Comparison of ENCODE assay signal across 9 mouse cellular contexts in the genomic region with DNA sequence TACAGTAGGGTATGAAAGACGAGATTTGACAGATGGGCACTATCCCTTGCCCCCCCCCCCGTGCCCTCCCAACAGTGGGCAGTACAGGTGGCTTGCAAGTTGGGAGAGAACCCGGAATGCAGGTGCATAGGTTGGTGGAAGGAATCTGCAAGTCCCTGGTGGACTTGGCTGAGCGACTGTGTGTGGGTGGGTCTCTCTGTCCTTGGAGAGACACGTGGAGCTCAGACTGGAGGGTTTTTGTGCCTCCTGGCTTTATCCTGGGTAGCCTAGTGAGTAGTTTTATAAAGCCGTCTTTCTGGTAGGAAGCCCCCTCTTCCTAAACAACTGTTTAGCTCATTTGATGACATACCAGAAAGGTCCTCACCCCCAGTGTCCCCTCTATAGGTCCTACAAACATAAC. TPM values are rescaled to one million over a fixed set of nuclear protein-coding genes. Genes with fewer than 3 reads are reported as not detected.
A peak's percentile ranks its signal among the peaks of the same experiment; 100 is the strongest.
DNase-seq lines count a peak whose midpoint lies in the region; ATAC-seq and TF ChIP-seq lines count a peak whose summit lies in the region.
"Had no signal": no experiment of that assay in that cellular context is flagged by ENCODE, and none has a peak within 500 bp of the region (broad histone marks: within the 10 kb centered on the region; RNA-seq: fewer than 3 reads in every experiment).

No protein-coding gene starts in this region.

- no peak for TF ChIP-seq EP300 in CH12.LX (IDR thresholded peaks at IDR 0.05; ENCODE audit: low read length)

- no peak for ATAC-seq in heart, embryonic 13.5 days (ENCODE audit: extremely low read depth, insufficient number of reproducible peaks, low FRiP score, low TSS enrichment)
- ATAC-seq in limb, embryonic 11.5 days (ENCODE audit: insufficient number of reproducible peaks, low FRiP score, low TSS enrichment, low read depth): no peak
- no peak for ATAC-seq in stomach, embryonic 14.5 days (ENCODE audit: insufficient number of reproducible peaks, insufficient read depth, low FRiP score, low read depth)
- ATAC-seq in monocyte, adult 5-6 weeks (replicated peaks; ENCODE audit: insufficient number of reproducible peaks, low FRiP score, low TSS enrichment, poor library complexity, severe bottlenecking): no peak
- ATAC-seq in inflammation-experienced regulatory T-cells, adult 6 months: no peak
- ATAC-seq: Patski had no signal

- peak overlapping the region; percentile 95 for H3K9ac ChIP-seq in heart, embryonic 13.5 days
- H3K9ac ChIP-seq in CH12.LX (ENCODE audit: insufficient read depth, low read depth): peak overlapping the region; percentile 86
- H3K9ac ChIP-seq in limb, embryonic 11.5 days (ENCODE audit: low read length): no peak overlapping the region; the same call in 1 of the 2 replicates
- H3K9ac ChIP-seq in stomach, embryonic 14.5 days (replicated peaks; ENCODE audit: low read depth, low read length): peak overlapping the region; percentile 87; the same call in 1 of the 2 replicates

- TF ChIP-seq RAD21 in CH12.LX (IDR thresholded peaks at IDR 0.05; ENCODE audit: low read depth, low read length): no peak

- intact Hi-C loops in heart, postnatal 25 days (cut with DNase I): loop anchor here (2.0 to 10.0 kb wide), 3 partner anchors 14 to 636 kb away; no protein-coding TSS in a partner anchor

- H3K79me2 ChIP-seq in CH12.LX (replicated peaks; ENCODE audit: control insufficient read depth, extremely low read depth, insufficient read depth, poor library complexity, severe bottlenecking): peaks cover 48% of the 10 kb centered on the region

- in situ Hi-C loops in CH12.LX (cut with MboI; ENCODE audit: low pct_ligation_motif_present, low pct_unique_long_range_greater_than_20kb, low sequenced_read_pairs): loop anchor here (5.0 to 10.0 kb wide), 4 partner anchors 103 to 736 kb away; no protein-coding TSS in a partner anchor

- no peak for TF ChIP-seq CTCF in CH12.LX (conservative IDR thresholded peaks at IDR 0.05 in 1 of 2, IDR thresholded peaks at IDR 0.05 in 1 of 2; ENCODE audit: low read depth in 2 of 2, low read length in 2 of 2)
- no peak for TF ChIP-seq CTCF in embryonic fibroblast, embryonic 13.5 days (IDR thresholded peaks at IDR 0.05; ENCODE audit: borderline replicate concordance, insufficient read depth, low read length)

- dilution Hi-C loops in CH12.LX (cut with MboI; ENCODE audit: extremely low pct_ligation_motif_present, extremely low pct_unique_long_range_greater_than_20kb, low sequenced_read_pairs): no loop called here

- peaks cover 46% of the 10 kb centered on the region for H3K4me1 ChIP-seq in heart, embryonic 13.5 days
- peaks cover 4 to 51% of the 10 kb centered on the region in 2 experiments for H3K4me1 ChIP-seq in CH12.LX (ENCODE audit: control insufficient read depth in 1 of 2, insufficient read depth in 2 of 2)
- H3K4me1 ChIP-seq in embryonic fibroblast, embryonic 13.5 days (ENCODE audit: control insufficient read depth, insufficient read depth, low read length): peaks cover 3% of the 10 kb centered on the region; the same call in 1 of the 2 replicates
- H3K4me1 ChIP-seq in limb, embryonic 11.5 days (ENCODE audit: control insufficient read depth, insufficient read depth, low read length): peaks cover 20% of the 10 kb centered on the region
- H3K4me1 ChIP-seq in stomach, embryonic 14.5 days (ENCODE audit: control insufficient read depth, insufficient read depth, low read length): peaks cover 19% of the 10 kb centered on the region; the same call in 1 of the 2 replicates

- no peaks in the 10 kb centered on the region for H3K27me3 ChIP-seq in heart, embryonic 13.5 days (replicated peaks)
- no peaks in the 10 kb centered on the region for H3K27me3 ChIP-seq in CH12.LX (replicated peaks)
- no peaks in the 10 kb centered on the region for H3K27me3 ChIP-seq in limb, embryonic 11.5 days (ENCODE audit: control insufficient read depth, insufficient read depth, low read length)
- H3K27me3 ChIP-seq in stomach, embryonic 14.5 days (ENCODE audit: control insufficient read depth, insufficient read depth, low read length): no peaks in the 10 kb centered on the region
- H3K27me3 ChIP-seq: Patski had no signal

- peak overlapping the region; percentile 86 for H3K4me2 ChIP-seq in heart, embryonic 13.5 days
- peak overlapping the region; percentile 86 for H3K4me2 ChIP-seq in CH12.LX (ENCODE audit: insufficient read depth, low read depth, poor library complexity, severe bottlenecking)
- H3K4me2 ChIP-seq in limb, embryonic 11.5 days (ENCODE audit: low read depth, severe bottlenecking): peak overlapping the region; percentile 96
- peak overlapping the region; percentile 98 for H3K4me2 ChIP-seq in stomach, embryonic 14.5 days (replicated peaks; ENCODE audit: low read depth, low read length)

- peaks cover 18% of the 10 kb centered on the region for H3K36me3 ChIP-seq in heart, embryonic 13.5 days
- H3K36me3 ChIP-seq in CH12.LX (replicated peaks in 1 of 2; ENCODE audit: control insufficient read depth in 1 of 2, insufficient read depth in 1 of 2, low read length in 1 of 2): peaks cover 15 to 41% of the 10 kb centered on the region in 2 experiments
- H3K36me3 ChIP-seq in limb, embryonic 11.5 days (ENCODE audit: control insufficient read depth, insufficient read depth, low read length): no peaks in the 10 kb centered on the region
- H3K36me3 ChIP-seq in stomach, embryonic 14.5 days (ENCODE audit: control insufficient read depth, insufficient read depth, low read length): no peaks in the 10 kb centered on the region

- TF ChIP-seq POLR2A in CH12.LX (IDR thresholded peaks at IDR 0.05; ENCODE audit: low read depth, low read length): no peak
- TF ChIP-seq POLR2A in embryonic fibroblast, embryonic 13.5 days (IDR thresholded peaks at IDR 0.05; ENCODE audit: low read depth, low read length): no peak

- no peak for DNase-seq in heart, postnatal 25 days (ENCODE audit: low spot score)
- DNase-seq in CH12.LX (ENCODE audit: extremely low read depth): no peak
- DNase-seq in limb, embryonic 11.5 days (ENCODE audit: low spot score): peak; percentile 34

- H3K9me3 ChIP-seq in heart, embryonic 13.5 days: no peaks in the 10 kb centered on the region
- H3K9me3 ChIP-seq in CH12.LX (replicated peaks; ENCODE audit: low read length): no peaks in the 10 kb centered on the region
- no peaks in the 10 kb centered on the region for H3K9me3 ChIP-seq in limb, embryonic 11.5 days (ENCODE audit: control insufficient read depth, low read length)
- H3K9me3 ChIP-seq in stomach, embryonic 14.5 days (ENCODE audit: control insufficient read depth, low read depth, low read length): no peaks in the 10 kb centered on the region

- peak overlapping the region; percentile 99; the same call in 1 of the 2 replicates for H3K27ac ChIP-seq in heart, embryonic 13.5 days (replicated peaks)
- no peak overlapping the region for H3K27ac ChIP-seq in CH12.LX (ENCODE audit: insufficient read depth, low read depth)
- no peak overlapping the region for H3K27ac ChIP-seq in embryonic fibroblast, embryonic 13.5 days (ENCODE audit: insufficient read depth, low read length)
- H3K27ac ChIP-seq in limb, embryonic 11.5 days (replicated peaks; ENCODE audit: low read depth, low read length): no peak overlapping the region
- no peak overlapping the region for H3K27ac ChIP-seq in stomach, embryonic 14.5 days (ENCODE audit: low read length)

- WGBS in heart, embryonic 13.5 days: 6% methylated on average over 6 of the region's 6 CpGs
- 20% methylated on average over 6 of the region's 6 CpGs for WGBS in limb, embryonic 11.5 days
- WGBS in stomach, embryonic 14.5 days: 10% methylated on average over 6 of the region's 6 CpGs

- H3K4me3 ChIP-seq in heart, embryonic 13.5 days: peak overlapping the region; percentile 87
- H3K4me3 ChIP-seq in CH12.LX (replicated peaks in 1 of 3; ENCODE audit: low read depth in 2 of 3, low read length in 2 of 3, poor library complexity in 1 of 3): peak overlapping the region; percentile 75 to 86 (median 80)
- peak overlapping the region; percentile 59 for H3K4me3 ChIP-seq in embryonic fibroblast, embryonic 13.5 days (ENCODE audit: insufficient read depth, low read length)
- peak overlapping the region; percentile 68 for H3K4me3 ChIP-seq in limb, embryonic 11.5 days (ENCODE audit: low read depth, low read length)
- H3K4me3 ChIP-seq in stomach, embryonic 14.5 days (ENCODE audit: low read depth, low read length): peak overlapping the region; percentile 79

TF ChIP-seq in CH12.LX, 34 proteins besides CTCF, POLR2A, EP300 and RAD21:
- TF ChIP-seq MYC (IDR thresholded peaks at IDR 0.05; ENCODE audit: low read depth, low read length) (peak; percentile 29; the same call in 1 of the 2 replicates), MXI1 (IDR thresholded peaks at IDR 0.05; ENCODE audit: low read depth, low read length) (peak; percentile 76), PAX5 (IDR thresholded peaks at IDR 0.05; ENCODE audit: low read length) (no peak)

RNA-seq across cellular contexts. Expression of a gene that starts 1.5 kb away (rescaled TPM):
- 6.2 and 7.0 TPM in 2 replicates for polyA plus RNA-seq in heart, embryonic 13.5 days (2015; fragmentation: Nextera tagmentation; extraction: Ambion mirVana)
- total RNA-seq in heart, postnatal 25 days (2021): 10 to 100 TPM; 25.9 to 28.3 TPM
- total RNA-seq in CH12.LX (2012; rRNA removed) (10.2 and 11.4 TPM in 2 replicates), CH12.LX (2014; rRNA removed) (4.0 and 4.1 TPM in 2 replicates)
- 10.7 and 13.2 TPM in 2 replicates for polyA plus RNA-seq in CH12.LX (2012; ENCODE audit: insufficient read length, low read depth)
- polyA plus RNA-seq in embryonic fibroblast, embryonic 13.5 days (2011; ENCODE audit: insufficient read length, low read depth, missing spikeins): 5.5 and 9.6 TPM in 2 replicates
- polyA plus RNA-seq in limb, embryonic 11.5 days (2014; fragmentation: Nextera tagmentation; extraction: Ambion mirVana): 5.1 and 6.1 TPM in 2 replicates
- 7.3 and 8.9 TPM in 2 replicates for polyA plus RNA-seq in stomach, embryonic 14.5 days (2014; fragmentation: Nextera tagmentation; extraction: Ambion mirVana)
- total RNA-seq in monocyte, adult 5-6 weeks (2017): 15.6 to 21.1 TPM (median 15.9 TPM) in 3 replicates
- 1 to 10 TPM; 2.8 to 6.4 (median 5.2) TPM for polyA plus RNA-seq in inflammation-experienced regulatory T-cells, adult 6 months (2017; shearing (Covaris generic))

RNA-seq across cellular contexts. Expression of a gene that starts 24.1 kb away (rescaled TPM):
- 10.8 and 12.1 TPM in 2 replicates for polyA plus RNA-seq in heart, embryonic 13.5 days (2015; fragmentation: Nextera tagmentation; extraction: Ambion mirVana)
- 10 to 100 TPM; 10.5 to 10.9 TPM for total RNA-seq in heart, postnatal 25 days (2021)
- total RNA-seq in CH12.LX (2012; rRNA removed): 21.5 and 24.9 TPM in 2 replicates
- 24.8 and 25.7 TPM in 2 replicates for total RNA-seq in CH12.LX (2014; rRNA removed)
- polyA plus RNA-seq in CH12.LX (2012; ENCODE audit: insufficient read length, low read depth): 33.0 and 34.5 TPM in 2 replicates
- polyA plus RNA-seq in embryonic fibroblast, embryonic 13.5 days (2011; ENCODE audit: insufficient read length, low read depth, missing spikeins): 17.2 and 17.9 TPM in 2 replicates
- 13.9 and 14.3 TPM in 2 replicates for polyA plus RNA-seq in limb, embryonic 11.5 days (2014; fragmentation: Nextera tagmentation; extraction: Ambion mirVana)
- polyA plus RNA-seq in stomach, embryonic 14.5 days (2014; fragmentation: Nextera tagmentation; extraction: Ambion mirVana): 9.6 and 10.7 TPM in 2 replicates
- 17.4 to 29.5 TPM (median 26.5 TPM) in 3 replicates for total RNA-seq in monocyte, adult 5-6 weeks (2017)
- polyA plus RNA-seq in inflammation-experienced regulatory T-cells, adult 6 months (2017; shearing (Covaris generic)): 10 to 100 TPM; 11.2 to 13.0 (median 11.3) TPM
